Mouse (Mus musculus): ENCODE results near the gene Tceal7.

- TF ChIP-seq CTCF (IDR thresholded peaks at IDR 0.05; ENCODE audit: borderline replicate concordance, control insufficient read depth, extremely low read depth, insufficient read depth, low read length, poor library complexity) (no peak), POLR2A (IDR thresholded peaks at IDR 0.05; ENCODE audit: control insufficient read depth, extremely low read depth, insufficient read depth, low read length, poor library complexity) (no peak)
Measured at GRCm38 (mm10) chrX:136195193-136195944, 19.2 kb upstream of the Tceal7 start.

All from thymus, adult 2 months (tissue).